Mouse (Mus musculus) cerebral cortex, adult 2 months (tissue): ENCODE measurements around the gene Nrxn1.

ENCODE experiments used
- WGBS: fragments of 180-500 bp; shearing (Covaris S2); methylation state at CpG from one replicate; pipeline ENCODE4 v1.1.7; 2018; 5-methylcytosine and 5-hydroxymethylcytosine counted together

Nrxn1 gene

DNA sequence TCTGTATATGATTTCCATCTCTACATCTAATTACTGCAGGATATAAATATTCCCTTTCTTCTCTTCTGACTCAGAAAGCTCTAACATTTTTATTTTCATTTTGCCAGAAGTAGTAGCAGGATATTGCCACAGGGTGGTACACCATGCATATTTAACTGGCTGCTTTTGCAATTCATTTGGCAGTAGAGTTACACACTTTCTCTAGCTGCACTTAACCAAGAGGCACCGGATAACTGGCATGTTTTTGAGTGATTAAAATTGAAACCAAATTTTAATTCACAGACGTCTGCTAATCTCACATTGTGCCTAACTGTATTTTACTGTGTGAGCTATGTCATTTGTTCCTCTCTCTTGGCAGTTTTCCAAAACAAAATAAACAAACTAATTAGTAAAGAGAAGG is 464.4 kb downstream of the Nrxn1 start:
- WGBS, result 11% methylated on average over 2 of the region's 2 CpGs

DNA sequence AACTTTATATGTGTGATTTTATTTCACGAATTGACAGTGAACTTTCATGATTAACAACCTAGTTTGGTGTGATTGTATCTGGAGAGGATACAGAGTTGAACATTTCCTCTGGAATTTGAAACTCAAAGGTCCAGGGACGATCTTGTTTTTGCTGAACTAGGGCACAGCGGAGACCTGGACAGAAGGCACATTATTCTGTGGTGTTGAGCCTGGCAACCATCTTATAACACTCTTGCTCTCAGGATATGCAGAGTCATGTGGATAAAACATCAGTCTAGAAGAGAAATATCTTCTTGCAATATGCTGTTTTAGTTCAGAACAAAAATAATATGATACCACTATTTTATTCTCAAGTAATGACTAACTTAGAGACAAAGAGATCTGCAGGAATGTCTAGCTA is 464.9 kb downstream of the Nrxn1 start:
- 26% methylated on average over 3 of the region's 3 CpGs for WGBS

GRCm38 (mm10) chr17:90627395-90627794 is 465.5 kb downstream of the Nrxn1 start:
- 54% methylated on average over 3 of the region's 3 CpGs for WGBS

GRCm38 (mm10) chr17:90624591-90625266 is 468.1 kb downstream of the Nrxn1 start:
- WGBS, result 26% methylated on average over 1 of the region's 1 CpGs

DNA sequence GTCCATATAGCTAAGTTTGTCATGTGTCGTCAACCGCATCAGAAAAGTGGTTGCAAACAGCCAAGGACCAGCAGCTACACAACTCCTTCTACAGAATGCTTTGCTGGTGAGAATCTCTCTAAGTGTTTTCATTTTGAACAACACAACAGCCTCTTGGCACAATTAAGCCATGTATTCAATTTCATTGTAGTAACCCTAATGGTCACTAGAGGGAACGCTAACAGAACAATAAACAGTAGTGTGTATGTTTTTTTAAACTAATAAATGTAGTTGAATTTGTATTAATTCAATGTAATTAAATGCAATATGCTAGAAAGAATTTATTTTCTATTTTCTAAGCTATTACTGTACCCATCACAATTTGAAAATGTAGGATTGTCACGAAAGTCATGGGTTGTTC is 471.0 kb downstream of the Nrxn1 start:
- 83% methylated on average over 4 of the region's 4 CpGs for WGBS

DNA sequence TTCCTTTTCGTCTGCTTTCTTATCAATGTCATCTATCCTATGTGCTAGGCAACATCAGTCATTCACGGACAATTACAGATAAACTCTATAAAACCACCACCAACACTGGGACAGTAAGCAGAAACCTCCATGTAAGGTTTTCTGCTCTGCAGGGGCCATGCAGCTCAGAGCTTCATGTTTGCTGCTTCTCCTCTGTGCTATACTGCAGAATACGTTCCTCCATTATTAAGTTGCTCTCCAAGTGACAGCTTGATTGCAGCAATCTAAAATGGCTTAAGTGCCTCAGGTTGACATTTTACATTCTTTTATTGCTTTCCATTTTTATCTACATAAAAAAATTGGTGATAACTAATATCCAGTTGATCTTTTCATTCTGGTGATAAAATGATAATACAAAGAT is 477.9 kb downstream of the Nrxn1 start:
- 89% methylated on average over 3 of the region's 3 CpGs for WGBS

DNA sequence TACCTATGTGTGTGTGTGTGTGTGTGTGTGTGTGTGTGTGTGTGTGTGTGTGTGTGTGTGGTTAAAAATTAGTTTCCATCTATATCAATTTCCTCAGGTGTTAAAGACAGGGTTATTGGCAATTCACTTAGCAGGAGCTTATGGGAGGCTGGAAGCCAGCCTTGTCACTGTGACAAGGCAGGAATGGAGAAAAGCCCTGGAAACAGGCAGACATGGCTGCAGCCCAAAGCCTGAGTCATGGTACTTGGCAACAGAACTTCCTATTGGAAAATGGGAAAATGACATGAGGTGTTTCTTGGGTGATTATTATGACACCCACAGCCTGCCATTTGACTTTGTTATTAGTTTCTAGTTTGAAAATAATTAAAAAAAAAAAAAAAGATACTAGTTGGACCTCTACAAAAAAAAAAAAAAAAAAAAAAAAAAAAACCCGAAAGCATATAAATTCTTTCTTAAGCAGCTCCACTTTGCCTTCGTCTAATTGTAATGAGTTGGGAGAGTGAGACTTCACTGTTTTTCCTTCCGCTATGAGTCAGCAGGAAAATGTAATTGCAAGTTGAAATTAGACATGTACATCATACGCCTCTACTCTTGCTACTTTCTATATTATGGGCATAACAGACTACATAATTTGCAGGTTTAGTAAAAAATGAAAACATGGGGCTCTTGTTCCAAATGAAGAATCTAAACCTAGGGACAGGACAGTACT is 486.0 kb downstream of the Nrxn1 start:
- 42% methylated on average over 4 of the region's 4 CpGs for WGBS

DNA sequence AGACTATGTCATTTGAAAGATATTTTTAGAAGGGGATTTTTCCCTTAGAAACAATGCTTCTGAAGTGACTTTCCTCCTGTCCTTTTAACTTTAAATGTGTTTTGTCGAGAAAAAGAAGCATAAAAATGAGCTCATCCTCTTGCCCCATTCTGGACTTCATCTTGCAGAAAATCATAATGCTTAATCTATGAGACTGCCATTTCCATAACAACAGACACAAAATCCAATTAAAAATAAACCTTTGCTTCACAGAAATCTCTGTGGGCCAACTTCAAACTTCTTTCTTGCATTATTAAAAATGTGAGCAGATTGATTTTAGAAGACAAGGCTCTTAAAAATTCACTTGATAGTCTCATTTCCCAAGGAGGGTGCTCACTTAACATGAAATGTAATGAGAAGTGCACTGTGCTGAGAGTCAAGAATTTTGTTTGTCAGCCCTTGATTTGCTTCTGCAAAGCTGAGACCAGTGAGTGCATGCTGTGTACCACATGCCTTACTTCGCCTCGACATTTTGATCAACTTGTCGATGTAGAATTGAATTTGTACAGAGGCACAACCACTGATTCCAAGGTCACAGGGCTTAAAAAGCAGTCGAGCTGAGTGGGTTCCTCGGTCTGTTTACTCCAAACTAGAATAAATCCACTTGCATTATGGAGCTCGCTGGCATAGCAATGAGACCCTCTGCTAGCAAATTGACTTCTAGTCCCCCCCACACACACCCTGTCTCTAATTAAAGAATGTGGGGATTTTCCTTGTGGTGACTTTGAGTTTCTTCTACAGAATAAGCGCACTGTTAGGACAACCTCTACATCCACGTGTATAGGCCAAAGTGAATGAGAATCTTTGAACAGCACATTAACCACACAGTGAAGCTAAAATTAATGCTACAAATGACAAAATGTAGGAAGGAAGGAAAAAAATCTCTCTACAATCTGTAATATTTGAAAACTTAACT is 493.0 kb downstream of the Nrxn1 start:
- 62% methylated on average over 9 of the region's 9 CpGs for WGBS

DNA sequence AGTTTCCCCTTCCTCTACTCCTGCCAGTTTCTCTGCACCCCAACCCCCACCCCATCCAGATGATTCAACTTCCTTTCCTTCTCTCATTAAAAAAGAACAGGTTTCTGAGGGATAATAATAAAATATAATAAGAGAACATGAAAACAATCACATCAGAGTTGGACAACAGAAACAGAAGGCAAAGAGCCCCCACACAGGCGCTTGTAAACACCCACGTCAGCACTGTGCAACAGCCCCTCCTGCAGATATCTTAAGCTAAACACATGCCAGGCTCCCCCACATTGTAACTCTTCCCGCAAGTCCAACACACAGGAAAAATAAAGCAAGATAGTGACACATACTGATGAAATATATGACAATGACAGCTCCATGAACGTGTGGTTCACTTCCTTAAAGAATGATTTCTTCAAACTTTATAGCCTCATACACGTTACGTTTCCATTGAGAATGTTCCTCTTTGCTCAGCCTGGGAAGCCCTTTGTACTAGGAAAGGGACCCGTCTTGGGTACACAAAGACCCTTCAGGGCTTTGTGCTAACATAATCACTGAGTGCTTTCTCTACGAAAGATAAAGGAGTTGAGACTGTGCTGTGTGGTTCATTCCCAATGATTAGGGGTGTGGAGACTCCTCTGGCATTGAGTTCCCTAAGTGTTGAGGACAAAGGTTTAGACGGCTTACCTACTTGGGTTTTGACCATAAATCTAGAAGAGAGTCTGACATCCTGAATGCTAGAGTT is 497.9 kb downstream of the Nrxn1 start:
- WGBS, result 49% methylated on average over 9 of the region's 9 CpGs

DNA sequence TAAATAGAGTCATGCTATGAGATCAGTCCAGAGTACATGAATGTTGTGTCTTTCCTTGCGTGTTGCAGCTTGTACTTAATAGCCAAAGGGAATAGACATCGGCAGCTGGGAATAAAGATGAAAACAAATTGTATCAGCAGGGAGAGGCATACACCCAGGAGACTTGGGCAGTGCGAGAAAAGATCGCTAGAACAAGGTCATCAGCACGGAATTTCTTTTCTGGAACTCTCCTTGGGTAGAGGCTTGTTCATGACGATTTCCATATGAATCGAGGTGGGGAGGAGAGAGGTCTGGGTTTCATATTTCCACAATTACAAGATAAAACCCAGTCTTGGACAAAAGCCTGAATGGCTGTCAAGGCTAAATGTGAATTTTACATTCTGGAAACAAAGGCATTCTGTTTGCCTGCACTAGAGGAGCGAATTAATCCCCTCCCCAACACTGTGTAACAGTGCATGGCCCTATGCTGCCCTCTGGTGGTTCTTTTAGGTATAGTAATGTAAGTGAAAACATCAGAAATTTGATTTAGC is 508.1 kb downstream of the Nrxn1 start:
- 15% methylated on average over 8 of the region's 8 CpGs for WGBS

DNA sequence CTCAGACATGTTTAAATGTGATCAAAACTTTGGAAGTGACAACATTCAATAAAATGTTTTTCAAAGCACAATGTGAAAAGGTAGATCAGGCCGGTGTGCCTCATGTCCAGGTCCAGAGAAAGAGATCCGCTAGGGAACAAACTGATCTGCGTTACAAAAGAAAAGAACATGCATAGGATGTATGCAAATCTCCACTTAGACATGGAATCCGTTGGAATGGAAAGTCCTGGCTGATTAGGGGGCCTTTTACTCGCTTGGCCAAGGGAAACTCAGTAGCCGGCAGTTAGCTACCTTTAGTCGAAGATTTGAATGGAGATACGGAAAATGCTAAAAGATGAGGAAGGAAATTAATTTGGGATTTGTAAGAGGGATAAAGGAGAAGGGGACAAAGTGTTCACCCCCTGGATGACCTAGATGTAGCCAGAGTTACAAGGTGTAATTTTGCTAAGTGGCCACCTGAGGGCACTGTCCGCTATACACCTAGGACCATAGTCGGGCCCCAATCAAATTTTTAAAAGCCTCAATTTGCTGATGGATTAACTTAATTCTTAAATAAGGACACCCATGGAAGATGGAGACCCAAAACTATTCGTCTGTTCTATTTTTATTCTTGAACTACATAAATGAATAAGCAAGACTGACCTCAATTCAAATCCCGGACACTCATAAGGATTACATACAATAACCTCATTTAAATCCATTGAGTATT is 508.9 kb downstream of the Nrxn1 start:
- 47% methylated on average over 12 of the region's 12 CpGs for WGBS

- WGBS, result 28% methylated on average over 3 of the region's 3 CpGs
These were observed 509.7 kb downstream of the Nrxn1 start for GRCm38 (mm10) chr17:90583196-90583595.

GRCm38 (mm10) chr17:90569877-90570276 is 523.0 kb downstream of the Nrxn1 start:
- 37% methylated on average over 2 of the region's 2 CpGs for WGBS

DNA sequence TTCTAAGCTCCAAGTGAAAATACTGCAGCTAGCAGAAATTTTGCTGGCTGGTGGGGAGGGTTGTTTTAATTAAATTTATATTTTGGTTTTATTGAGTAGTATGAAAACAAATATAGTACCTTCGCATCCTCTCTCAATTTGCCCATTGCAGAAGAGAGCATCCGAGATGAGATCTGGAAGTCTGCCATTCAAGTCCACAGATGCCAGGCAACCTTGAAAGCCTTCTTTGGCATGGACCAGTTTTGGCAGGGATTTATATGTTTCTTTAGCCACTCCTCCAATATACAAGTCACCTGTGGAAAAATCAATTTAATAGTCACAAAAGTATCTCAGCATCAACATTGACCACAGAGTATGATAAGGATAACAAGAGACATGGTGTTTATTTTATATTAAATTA is 527.7 kb downstream of the Nrxn1 start:
- 56% methylated on average over 2 of the region's 2 CpGs for WGBS

DNA sequence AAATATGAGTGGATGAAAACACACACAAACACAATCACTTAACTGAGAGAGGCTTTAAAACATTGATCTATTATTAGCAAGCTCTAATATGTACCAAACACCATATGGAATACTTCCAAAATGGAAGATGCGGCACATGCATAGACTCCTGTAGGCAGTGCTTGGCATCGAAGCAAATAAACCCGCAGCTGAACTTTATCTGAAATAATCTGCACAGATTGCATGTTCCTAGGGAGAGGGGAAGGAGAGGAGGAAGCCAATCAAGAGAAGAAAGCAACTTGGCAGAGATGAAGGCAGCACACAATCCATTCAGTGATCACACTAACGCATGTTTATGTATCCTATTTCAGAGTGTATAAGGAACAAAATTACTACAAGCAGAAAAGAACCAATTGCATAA is 542.5 kb downstream of the Nrxn1 start:
- 33% methylated on average over 4 of the region's 4 CpGs for WGBS

DNA sequence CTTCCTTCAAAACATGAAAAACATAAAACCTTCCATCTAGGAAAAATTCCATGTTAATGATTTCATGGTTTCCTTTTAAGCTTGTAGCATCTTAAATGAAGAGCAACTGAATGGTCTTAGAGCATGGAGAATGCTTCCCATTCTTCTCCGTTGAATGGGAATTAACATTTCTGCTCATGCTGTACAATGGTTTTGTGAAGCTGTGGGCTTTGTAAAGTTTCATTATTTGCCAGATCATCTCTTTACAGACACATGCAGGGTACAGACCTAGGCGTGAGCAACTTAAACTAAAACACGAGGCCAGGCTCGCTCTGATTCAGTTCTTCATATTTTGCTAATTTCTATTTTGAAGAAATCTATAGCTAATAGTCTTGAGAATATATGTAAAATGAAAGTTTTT is 546.1 kb downstream of the Nrxn1 start:
- 67% methylated on average over 4 of the region's 4 CpGs for WGBS

DNA sequence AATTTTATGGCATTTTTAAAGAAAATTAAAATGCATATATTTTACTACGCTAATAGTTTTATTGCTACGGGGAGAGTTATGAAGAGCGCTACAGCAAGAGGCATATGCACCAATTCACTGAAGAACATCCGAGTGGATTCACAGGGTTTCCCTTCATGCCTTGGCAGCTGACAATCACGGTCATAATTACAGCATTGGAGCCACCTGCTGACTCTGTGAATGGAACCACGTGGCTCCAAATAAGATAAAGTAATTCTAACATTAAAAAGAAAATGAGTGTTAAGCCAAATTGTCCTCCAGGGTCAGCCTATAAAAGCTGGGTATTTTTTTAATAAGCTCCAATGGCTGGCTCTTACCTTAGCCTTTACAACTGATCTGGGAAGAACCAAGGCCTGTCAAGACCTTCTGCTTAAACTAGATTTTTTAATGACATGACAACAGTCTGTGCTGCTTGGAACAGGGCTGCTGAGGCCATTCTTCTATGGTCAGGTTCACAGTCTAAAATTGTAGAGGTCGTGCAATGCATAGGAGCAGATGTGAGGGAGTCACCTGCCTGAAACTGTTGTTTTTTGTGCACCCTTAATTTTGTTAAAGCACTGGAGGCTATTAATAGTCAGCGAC is 548.1 kb downstream of the Nrxn1 start:
- 63% methylated on average over 8 of the region's 8 CpGs for WGBS

DNA sequence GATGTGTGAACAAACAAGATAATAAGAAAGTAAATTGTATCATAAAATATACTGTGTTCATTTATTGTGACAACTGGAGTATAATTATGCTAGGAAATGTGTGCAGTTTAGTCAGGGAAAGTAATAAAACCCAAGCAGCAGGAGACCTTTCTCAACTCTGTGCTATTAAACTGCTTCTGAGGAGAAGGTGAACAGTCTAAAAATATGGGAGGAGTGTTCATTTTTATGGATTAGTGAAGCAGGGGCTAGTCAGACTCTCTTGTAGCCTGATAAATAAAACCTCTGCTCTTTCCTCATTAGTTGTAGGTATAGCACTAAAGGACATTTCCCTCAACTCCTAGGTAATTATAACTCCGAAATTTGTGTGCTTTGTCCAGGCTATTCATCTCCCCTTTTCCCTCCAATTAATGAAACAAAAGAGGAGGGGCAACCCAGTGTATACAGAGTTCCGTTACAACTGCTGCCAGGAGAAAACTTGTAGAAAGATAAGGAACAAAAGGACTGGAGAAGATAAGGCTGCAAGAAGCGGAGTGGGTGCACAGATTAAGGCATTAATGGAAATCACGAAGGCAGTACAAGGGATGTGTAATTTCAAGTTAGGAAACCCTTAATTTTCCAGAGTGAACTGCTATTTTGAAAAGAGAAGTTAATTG is 548.8 kb downstream of the Nrxn1 start:
- WGBS, result 69% methylated on average over 4 of the region's 4 CpGs

DNA sequence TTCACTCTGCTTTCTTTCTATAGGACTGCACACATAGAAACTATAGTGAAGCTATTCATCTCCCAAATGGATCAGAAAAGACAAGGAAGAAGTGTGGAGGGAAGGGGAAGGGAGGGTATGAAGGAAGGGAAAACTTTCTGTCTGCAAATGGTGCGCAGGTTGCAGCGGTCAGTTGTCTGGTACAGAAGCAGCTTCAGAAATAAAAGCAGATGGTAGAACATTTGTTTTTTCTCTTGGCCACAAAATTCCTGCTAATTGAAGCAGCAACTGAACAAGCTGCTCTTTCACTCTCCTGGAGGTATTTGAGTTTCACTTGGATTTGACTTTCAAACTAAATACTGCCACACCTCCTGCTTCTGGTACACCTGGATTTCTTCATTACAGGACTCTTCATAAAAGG is 561.4 kb downstream of the Nrxn1 start:
- WGBS, result 66% methylated on average over 2 of the region's 2 CpGs

DNA sequence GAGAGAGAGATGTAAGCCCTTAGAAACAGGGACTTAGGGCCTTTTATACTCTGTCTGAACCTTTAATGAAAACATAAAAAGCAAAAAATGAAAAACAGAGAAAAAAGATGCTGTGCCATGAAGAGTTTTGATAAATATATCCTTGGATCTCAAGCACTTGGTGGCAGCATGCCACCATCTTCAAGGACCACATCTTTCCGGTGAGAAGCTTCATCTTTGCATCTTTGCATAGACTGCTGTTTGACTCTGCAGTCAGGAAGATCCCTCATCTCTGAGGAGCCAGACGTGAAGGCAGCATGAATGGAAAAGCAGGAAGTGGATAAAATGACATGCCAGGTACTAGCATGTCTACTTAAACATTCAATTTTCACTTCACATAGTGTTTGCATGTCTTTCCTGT is 586.8 kb downstream of the Nrxn1 start:
- WGBS, result 30% methylated on average over 2 of the region's 2 CpGs
